Mouse (Mus musculus) ES-Bruce4 (cell line): ENCODE results near the gene Mpl. TPM values are rescaled to one million over a fixed set of nuclear protein-coding genes. Genes with fewer than 3 reads are reported as not detected.

ENCODE experiments used
- H3K27ac ChIP-seq: 2 replicates; pipeline ENCODE4 v1.5.1; 2012; ENCODE audit warnings: low read length, inconsistent platforms; ENCODE audit not compliant: insufficient read depth
- H3K27me3 ChIP-seq: 2 replicates; pipeline ENCODE4 v1.6.1; 2012; ENCODE audit warnings: mild to moderate bottlenecking, low read length, inconsistent platforms; ENCODE audit not compliant: control insufficient read depth, poor library complexity, insufficient read depth, severe bottlenecking
- H3K36me3 ChIP-seq: 2 replicates; pipeline ENCODE4 v1.6.1; 2012; ENCODE audit warnings: inconsistent platforms, mild to moderate bottlenecking, low read length, moderate library complexity; ENCODE audit not compliant: control insufficient read depth, poor library complexity, insufficient read depth, severe bottlenecking
- H3K4me1 ChIP-seq: one replicate; pipeline ENCODE4 v1.8.1; 2011; ENCODE audit warnings: low read length; ENCODE audit not compliant: control insufficient read depth, insufficient read depth
- H3K4me3 ChIP-seq: 2 replicates; pipeline ENCODE4 v1.5.1; 2011; ENCODE audit warnings: low read depth, mild to moderate bottlenecking, low read length
- H3K9ac ChIP-seq: 2 replicates; pipeline ENCODE4 v1.6.1; 2012; ENCODE audit warnings: low read depth, mild to moderate bottlenecking, inconsistent platforms; ENCODE audit not compliant: poor library complexity, severe bottlenecking
- H3K9me3 ChIP-seq: replicated peaks from 2 replicates; pipeline ENCODE4 v1.6.1; 2012; ENCODE audit warnings: mild to moderate bottlenecking, low read length, inconsistent platforms; ENCODE audit not compliant: control insufficient read depth, poor library complexity, insufficient read depth, severe bottlenecking
- CTCF ChIP-seq: IDR thresholded peaks from one replicate; pipeline ENCODE4 v1.8.1; 2011; ENCODE audit warnings: low read depth, low read length
- EP300 ChIP-seq: IDR thresholded peaks from 2 replicates; pipeline ENCODE4 v1.6.1; 2011; ENCODE audit warnings: low read depth, low read length; ENCODE audit not compliant: insufficient read depth
- POLR2A ChIP-seq: IDR thresholded peaks from one replicate; pipeline ENCODE4 v1.8.1; 2011; ENCODE audit warnings: low read length; ENCODE audit not compliant: insufficient read depth
- polyA plus RNA-seq: library from polyadenylated mRNA; stranded (reverse); fragments of >200 nt; gene quantifications from 2 replicates; pipeline ENCODE4 v1.2.4, GENCODE M21; 2011; ENCODE audit warnings: low read depth; ENCODE audit not compliant: missing spikeins, insufficient read depth, insufficient read length

The Mpl gene
- polyA plus RNA-seq, 1 experiment: not detected

GRCm38 (mm10) chr4:118429215-118429895, 28.0 kb downstream of the Mpl start:
- Histone ChIP-seq H3K9me3 (no peaks in the 10 kb centered on the region), H3K36me3 (peaks cover 33% of the 10 kb centered on the region), H3K9ac (no peak overlapping the region), H3K27me3 (no peaks in the 10 kb centered on the region), H3K4me1 (peaks cover 3% of the 10 kb centered on the region), H3K4me3 (no peak overlapping the region), H3K27ac (no peak overlapping the region)
- TF ChIP-seq POLR2A (no peak), EP300 (no peak), CTCF (no peak)

- no peak overlapping the region for H3K27ac ChIP-seq
- H3K36me3 ChIP-seq: peaks cover 26% of the 10 kb centered on the region
- no peaks in the 10 kb centered on the region for H3K27me3 ChIP-seq
- peaks cover 3% of the 10 kb centered on the region for H3K4me1 ChIP-seq
- no peaks in the 10 kb centered on the region for H3K9me3 ChIP-seq
- peak overlapping the region; percentile 57 for H3K9ac ChIP-seq
- H3K4me3 ChIP-seq: peak overlapping the region; percentile 79
- no peak for TF ChIP-seq CTCF
- TF ChIP-seq POLR2A: no peak
- TF ChIP-seq EP300: no peak
Observed at GRCm38 (mm10) chr4:118428531-118429214, 28.6 kb downstream of the Mpl start.

GRCm38 (mm10) chr4:118427768-118428451, 29.4 kb downstream of the Mpl start, which contains the start of gene Elovl1:
Gene Elovl1 (plus strand): TSS chr4:118428093.
- Histone ChIP-seq H3K36me3 (peaks cover 20% of the 10 kb centered on the region), H3K9ac (peak within 1 kb of the TSS; percentile 57), H3K4me1 (peaks cover 3% of the 10 kb centered on the region), H3K27ac (no peak within 1 kb of the TSS), H3K4me3 (peak within 1 kb of the TSS; percentile 80), H3K27me3 (no peaks in the 10 kb centered on the region), H3K9me3 (no peaks in the 10 kb centered on the region)
- TF ChIP-seq EP300 (no peak), CTCF (peak; percentile 0), POLR2A (peak; percentile 56)

GRCm38 (mm10) chr4:118427415-118427767, 29.9 kb downstream of the Mpl start:
- Histone ChIP-seq H3K9me3 (no peaks in the 10 kb centered on the region), H3K36me3 (peaks cover 15% of the 10 kb centered on the region; the same call in 1 of the 2 replicates), H3K27me3 (no peaks in the 10 kb centered on the region), H3K4me3 (peak overlapping the region; percentile 80), H3K4me1 (peaks cover 3% of the 10 kb centered on the region), H3K27ac (no peak overlapping the region), H3K9ac (peak overlapping the region; percentile 57)
- no peak for TF ChIP-seq EP300
- TF ChIP-seq CTCF: no peak
- TF ChIP-seq POLR2A: no peak

- Histone ChIP-seq H3K9ac (no peak overlapping the region), H3K36me3 (no peaks in the 10 kb centered on the region), H3K27me3 (no peaks in the 10 kb centered on the region), H3K4me3 (no peak overlapping the region), H3K4me1 (peaks cover 3% of the 10 kb centered on the region), H3K9me3 (no peaks in the 10 kb centered on the region), H3K27ac (no peak overlapping the region)
- TF ChIP-seq POLR2A: no peak
- TF ChIP-seq CTCF: no peak
- no peak for TF ChIP-seq EP300
Observed at GRCm38 (mm10) chr4:118425374-118425773, 31.9 kb downstream of the Mpl start.
